Mouse (Mus musculus) urinary bladder, postnatal 14 days (tissue): ENCODE measurements at regions not wholly inside any gene's neighbourhood (a gene's known extent, or its start where the extent isn't known, plus 50 kb on each side); places are given as distances from the start of the nearest gene placed in this dataset.

Source experiments
- DNase-seq: peaks from one replicate; pipeline ENCODE4 v3.0.0; 2021; ENCODE audit warnings: low spot score

GRCm38 (mm10) chr13:25560339-25560738 is 290.0 kb upstream of the Nrsn1 start:
- DNase-seq: no peak

- no peak for DNase-seq
Measured at GRCm38 (mm10) chr13:25554962-25555361, 284.7 kb upstream of the Nrsn1 start.

- no peak for DNase-seq
Measured at GRCm38 (mm10) chr13:25548551-25548950, 278.2 kb upstream of the Nrsn1 start.

GRCm38 (mm10) chr13:25547150-25548145 is 277.1 kb upstream of the Nrsn1 start:
- no peak for DNase-seq

GRCm38 (mm10) chr13:25524094-25524493 is 253.8 kb upstream of the Nrsn1 start:
- no peak for DNase-seq

GRCm38 (mm10) chr13:25507355-25507754 is 237.1 kb upstream of the Nrsn1 start:
- DNase-seq: no peak

GRCm38 (mm10) chr13:25494492-25495034 is 224.3 kb upstream of the Nrsn1 start:
- no peak for DNase-seq

- no peak for DNase-seq
Measured at GRCm38 (mm10) chr13:25490036-25490435, 219.7 kb upstream of the Nrsn1 start.

GRCm38 (mm10) chr13:25483309-25483708 is 213.0 kb upstream of the Nrsn1 start:
- no peak for DNase-seq

GRCm38 (mm10) chr13:25451917-25452316 is 181.6 kb upstream of the Nrsn1 start:
- DNase-seq: no peak

- DNase-seq: no peak
Measured at GRCm38 (mm10) chr13:25451357-25451861, 181.1 kb upstream of the Nrsn1 start.

GRCm38 (mm10) chr13:25429701-25430418 is 159.6 kb upstream of the Nrsn1 start:
- DNase-seq: no peak

- DNase-seq: no peak
Measured at GRCm38 (mm10) chr13:25403182-25403795, 133.0 kb upstream of the Nrsn1 start.

GRCm38 (mm10) chr13:25402691-25403090 is 132.4 kb upstream of the Nrsn1 start:
- DNase-seq: no peak

- DNase-seq: no peak
Measured at GRCm38 (mm10) chr13:25401936-25402504, 131.7 kb upstream of the Nrsn1 start.

- DNase-seq: no peak
Measured at GRCm38 (mm10) chr13:25392770-25393290, 122.5 kb upstream of the Nrsn1 start.

GRCm38 (mm10) chr13:25362627-25362967 is 92.3 kb upstream of the Nrsn1 start:
- DNase-seq: no peak

- no peak for DNase-seq
Measured at GRCm38 (mm10) chr13:25361850-25362626, 91.7 kb upstream of the Nrsn1 start.

- no peak for DNase-seq
Measured at GRCm38 (mm10) chr13:25347558-25347957, 77.3 kb upstream of the Nrsn1 start.

- no peak for DNase-seq
Measured at GRCm38 (mm10) chr13:25343309-25343708, 73.0 kb upstream of the Nrsn1 start.

- DNase-seq: no peak
Measured at GRCm38 (mm10) chr13:25341826-25342225, 71.5 kb upstream of the Nrsn1 start.
